Mouse (Mus musculus) lung, embryonic 14.5 days (tissue): ENCODE measurements around the gene Ildr2. TPM values are rescaled to one million over a fixed set of nuclear protein-coding genes. Genes with fewer than 3 reads are reported as not detected.
A peak's percentile ranks its signal among the peaks of the same experiment; 100 is the strongest.

Experiments used
- ATAC-seq: fragments of 200-750 bp; cut with Nextera tagmentation; 2 replicates; pipeline ENCODE4 v1.8.0; 2017; ENCODE audit warnings: mild to moderate bottlenecking, moderate TSS enrichment, moderate library complexity; ENCODE audit not compliant: insufficient read depth
- DNase-seq: peaks from one replicate; pipeline ENCODE4 v3.0.0-alpha.2; 2015
- H3K27ac ChIP-seq: fragments of 300-500 bp; sonication (generic); 2 replicates; pipeline ENCODE4 v1.5.1; 2014; ENCODE audit warnings: low read depth, mild to moderate bottlenecking, moderate library complexity
- H3K27me3 ChIP-seq: fragments of 300-500 bp; sonication (generic); 2 replicates; pipeline ENCODE4 v1.6.1; 2014; ENCODE audit warnings: low read length, control low read depth; ENCODE audit not compliant: insufficient read depth
- H3K36me3 ChIP-seq: fragments of 300-500 bp; sonication (generic); 2 replicates; pipeline ENCODE4 v1.6.1; 2014; ENCODE audit warnings: control low read depth; ENCODE audit not compliant: insufficient read depth
- H3K4me1 ChIP-seq: fragments of 300-500 bp; sonication (generic); 2 replicates; pipeline ENCODE4 v1.6.1; 2014; ENCODE audit warnings: antibody characterized with exemption, control low read depth; ENCODE audit not compliant: insufficient read depth
- H3K4me2 ChIP-seq: fragments of 300-500 bp; sonication (generic); 2 replicates; pipeline ENCODE4 v1.6.1; 2014; ENCODE audit warnings: mild to moderate bottlenecking
- H3K4me3 ChIP-seq: fragments of 300-500 bp; sonication (generic); 2 replicates; pipeline ENCODE4 v1.5.1; 2014; ENCODE audit warnings: low read depth, low read length
- H3K9ac ChIP-seq: fragments of 300-500 bp; sonication (generic); 2 replicates; pipeline ENCODE4 v1.6.1; 2014
- H3K9me3 ChIP-seq: fragments of 300-500 bp; sonication (generic); 2 replicates; pipeline ENCODE4 v1.6.1; 2016; ENCODE audit warnings: low read depth, low read length, control low read depth
- CTCF ChIP-seq: IDR thresholded peaks from 2 replicates; pipeline ENCODE4 v1.5.1; 2016; ENCODE audit warnings: antibody characterized with exemption, low read depth
- WGBS: fragments of 180-500 bp; shearing (Covaris S2); extraction: QIAGEN DNeasy Blood & Tissue Kit; methylation state at CpG from one replicate; pipeline ENCODE4 v1.1.7; 2014; 5-methylcytosine and 5-hydroxymethylcytosine counted together
- polyA plus RNA-seq: library from polyadenylated mRNA; unstranded; fragments of >200 nt; fragmentation: Nextera tagmentation; extraction: Ambion mirVana; gene quantifications from 2 replicates; pipeline ENCODE4 v1.2.1, GENCODE M21; 2014

Ildr2 gene
- polyA plus RNA-seq, 1 experiment from 2014 or later = 1.3 TPM

DNA sequence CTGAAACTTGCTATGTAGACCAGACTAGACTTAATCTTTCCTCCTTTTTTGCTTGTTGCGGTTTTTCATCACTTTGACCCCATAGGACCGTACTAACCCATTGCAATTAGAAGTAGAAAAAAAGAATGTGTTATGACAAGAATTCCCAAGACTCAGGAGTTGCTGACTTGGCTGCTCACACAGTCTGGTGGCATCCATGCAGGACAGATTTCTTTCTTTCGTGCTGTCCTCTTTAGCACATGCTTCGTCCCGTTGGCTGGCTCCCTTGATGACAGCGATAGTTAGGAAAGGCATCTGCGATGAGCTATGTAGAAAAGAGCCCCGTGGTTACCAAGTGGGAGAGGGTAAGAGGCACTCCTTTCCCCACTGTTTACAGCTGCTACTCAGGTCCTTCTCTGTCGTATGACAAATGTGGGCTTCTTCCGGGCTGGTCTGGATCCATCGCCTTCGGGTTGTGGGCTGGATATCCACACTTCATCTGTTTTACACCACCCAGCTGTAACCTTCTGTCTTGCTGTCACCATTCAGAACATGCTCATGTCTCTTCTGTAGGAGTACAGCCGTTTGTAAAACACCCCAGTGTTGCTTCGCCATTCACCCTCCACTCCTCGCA is 43.7 kb downstream of the Ildr2 start:
- DNase-seq (peak; percentile 20), ATAC-seq (peak; percentile 53; the same call in 1 of the 2 replicates)
- no peak overlapping the region for H3K9ac ChIP-seq
- H3K36me3 ChIP-seq = no peaks in the 10 kb centered on the region
- WGBS = 34% methylated on average over 15 of the region's 15 CpGs
- no peak overlapping the region for H3K27ac ChIP-seq
- H3K27me3 ChIP-seq = no peaks in the 10 kb centered on the region
- no peak overlapping the region for H3K4me3 ChIP-seq
- peak overlapping the region; percentile 44; the same call in 1 of the 2 replicates for H3K4me2 ChIP-seq
- no peaks in the 10 kb centered on the region for H3K9me3 ChIP-seq
- TF ChIP-seq CTCF = no peak
- H3K4me1 ChIP-seq = no peaks in the 10 kb centered on the region

DNA sequence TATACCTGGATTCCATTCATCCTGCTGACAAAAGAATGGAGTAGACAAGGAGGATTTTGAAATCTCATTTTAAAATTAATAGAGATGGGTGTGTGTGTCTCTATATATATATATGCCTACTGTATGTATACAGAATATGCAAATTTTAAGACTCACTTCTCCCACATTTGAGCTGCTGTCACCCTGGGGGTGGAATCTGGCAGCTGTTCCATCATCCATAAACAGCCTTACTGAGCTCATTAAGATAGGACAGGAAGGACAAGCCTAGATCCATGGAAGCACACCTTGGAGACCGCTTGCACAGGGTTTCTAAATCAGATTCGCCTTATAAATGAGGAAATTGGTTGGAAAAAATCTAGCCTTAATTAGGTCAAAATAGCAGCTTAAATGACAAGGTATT is 44.9 kb downstream of the Ildr2 start:
- Histone ChIP-seq H3K4me1 (no peaks in the 10 kb centered on the region), H3K27me3 (no peaks in the 10 kb centered on the region), H3K4me2 (no peak overlapping the region), H3K36me3 (no peaks in the 10 kb centered on the region), H3K9ac (no peak overlapping the region), H3K4me3 (no peak overlapping the region), H3K9me3 (no peaks in the 10 kb centered on the region), H3K27ac (no peak overlapping the region)
- no peak for TF ChIP-seq CTCF
- no peak for DNase-seq
- 82% methylated on average over 2 of the region's 2 CpGs for WGBS
- ATAC-seq = no peak

DNA sequence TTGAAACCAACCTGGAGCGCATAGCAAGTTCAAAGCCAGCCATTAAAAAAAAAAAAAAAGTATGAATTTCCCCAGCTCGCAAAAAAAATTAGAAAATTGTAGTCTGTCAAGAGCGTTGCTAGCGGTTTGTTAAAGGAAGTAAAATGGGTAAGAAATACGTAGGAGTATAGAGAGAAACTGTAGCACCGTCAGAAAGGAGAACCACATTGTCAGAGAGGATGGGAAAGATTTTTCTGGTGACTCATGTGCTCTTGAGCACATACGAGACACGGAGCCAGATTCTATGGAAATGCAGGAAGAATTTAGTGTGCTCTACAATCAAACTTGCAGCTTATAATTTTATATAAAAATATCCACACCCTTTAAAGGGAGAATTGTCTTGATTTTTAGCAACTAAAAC is 45.9 kb downstream of the Ildr2 start:
- TF ChIP-seq CTCF = no peak
- H3K27ac ChIP-seq = no peak overlapping the region
- no peaks in the 10 kb centered on the region for H3K36me3 ChIP-seq
- DNase-seq (no peak), ATAC-seq (no peak)
- no peaks in the 10 kb centered on the region for H3K27me3 ChIP-seq
- H3K9ac ChIP-seq = no peak overlapping the region
- H3K4me1 ChIP-seq = no peaks in the 10 kb centered on the region
- H3K4me2 ChIP-seq = no peak overlapping the region
- H3K9me3 ChIP-seq = no peaks in the 10 kb centered on the region
- no peak overlapping the region for H3K4me3 ChIP-seq
- 72% methylated on average over 8 of the region's 8 CpGs for WGBS

DNA sequence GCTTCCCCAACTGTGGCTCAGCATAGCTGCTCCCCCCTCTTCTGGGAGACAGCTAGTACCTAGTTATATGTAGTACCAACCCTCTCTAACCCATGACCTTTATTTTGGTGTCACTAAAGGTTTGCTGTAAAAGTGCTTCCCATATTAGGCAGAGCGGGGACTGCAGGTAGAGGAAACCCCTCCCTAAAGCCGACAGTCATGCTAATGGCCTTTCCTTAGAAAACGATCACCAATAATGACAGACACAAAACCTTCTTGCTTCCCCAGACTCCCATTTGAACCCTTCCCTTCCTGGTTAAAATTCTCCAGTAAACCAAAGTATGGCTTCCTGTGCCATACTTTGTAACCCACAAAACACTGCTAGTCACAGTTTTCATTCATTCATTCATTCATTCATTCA is 46.6 kb downstream of the Ildr2 start:
- Histone ChIP-seq H3K9ac (no peak overlapping the region), H3K27me3 (0 out of 2 replicates have a peak, but pooled peaks cover 4% of the 10 kb centered on the region), H3K27ac (no peak overlapping the region), H3K4me3 (no peak overlapping the region), H3K9me3 (no peaks in the 10 kb centered on the region), H3K4me1 (no peaks in the 10 kb centered on the region), H3K36me3 (no peaks in the 10 kb centered on the region), H3K4me2 (no peak overlapping the region)
- WGBS = 62% methylated on average over 3 of the region's 3 CpGs
- no peak for DNase-seq
- no peak for TF ChIP-seq CTCF
- no peak for ATAC-seq

DNA sequence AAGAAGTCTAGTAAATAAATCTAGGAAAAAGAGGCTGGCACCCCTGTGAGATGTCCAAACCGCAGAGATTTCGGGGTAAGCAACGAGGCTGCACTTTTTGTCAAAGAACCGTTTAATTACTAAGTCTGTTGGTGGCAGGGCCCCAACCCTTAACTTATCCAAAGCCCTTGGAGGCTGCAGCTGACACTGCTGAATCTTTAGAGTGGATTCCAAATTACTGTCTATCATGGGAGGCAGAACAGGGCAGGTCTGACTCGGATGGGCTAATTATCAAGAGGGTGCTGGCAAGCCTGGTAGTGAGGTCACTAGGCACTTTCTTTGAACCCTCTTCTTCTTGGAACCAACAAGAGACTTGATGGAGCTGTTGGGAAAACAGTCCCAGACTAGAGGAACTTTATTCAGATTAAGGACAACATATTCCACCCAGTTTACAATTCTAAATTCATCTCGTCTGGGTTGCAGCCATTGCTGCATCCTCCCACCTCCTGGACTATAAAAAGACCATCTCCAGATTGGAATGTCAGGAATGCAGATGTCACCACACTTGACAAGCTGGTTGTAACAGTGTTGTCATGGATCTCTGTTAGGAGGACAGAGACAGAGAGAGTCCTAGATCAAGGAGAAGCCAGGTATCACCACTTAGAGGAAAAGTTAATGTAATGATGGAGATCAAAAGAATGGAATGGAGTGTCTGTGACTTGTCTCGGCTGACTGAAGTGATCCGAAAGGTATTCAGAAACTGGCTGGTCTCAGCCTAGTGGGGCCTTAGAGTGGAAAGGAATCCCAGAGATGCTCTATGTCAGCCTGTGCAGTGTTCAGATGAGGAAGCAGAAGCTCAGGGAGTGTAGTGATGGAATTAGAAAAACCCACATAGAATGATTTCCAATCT is 50.7 kb downstream of the Ildr2 start:
- no peak overlapping the region for H3K27ac ChIP-seq
- H3K4me1 ChIP-seq = no peaks in the 10 kb centered on the region
- TF ChIP-seq CTCF = no peak
- no peak overlapping the region for H3K4me3 ChIP-seq
- no peaks in the 10 kb centered on the region for H3K36me3 ChIP-seq
- H3K9ac ChIP-seq = no peak overlapping the region
- DNase-seq = no peak
- H3K9me3 ChIP-seq = no peaks in the 10 kb centered on the region
- ATAC-seq = no peak
- no peak overlapping the region for H3K4me2 ChIP-seq
- 69% methylated on average over 8 of the region's 8 CpGs for WGBS
- H3K27me3 ChIP-seq = peaks cover 25% of the 10 kb centered on the region

DNA sequence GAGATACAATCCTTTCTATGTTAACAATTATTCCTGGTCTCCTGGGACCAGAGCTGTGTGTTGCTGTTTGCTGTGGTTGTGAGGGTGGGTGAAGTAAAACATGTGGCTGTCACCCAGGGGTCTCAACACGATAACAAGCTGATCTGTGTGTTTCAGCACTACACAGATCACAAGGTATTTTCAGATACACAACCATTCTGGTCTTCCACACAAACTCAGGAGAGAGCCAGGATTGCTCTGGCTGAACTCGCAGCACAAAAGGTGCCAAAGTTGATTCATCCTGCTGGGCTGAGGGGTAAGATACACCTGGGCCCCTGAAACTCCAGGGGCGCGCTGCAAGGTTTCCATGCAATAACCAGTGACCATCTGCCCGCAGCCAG is 54.5 kb downstream of the Ildr2 start:
- no peaks in the 10 kb centered on the region for H3K4me1 ChIP-seq
- peak overlapping the region; percentile 95 for H3K4me2 ChIP-seq
- no peaks in the 10 kb centered on the region for H3K9me3 ChIP-seq
- DNase-seq = no peak
- H3K36me3 ChIP-seq = no peaks in the 10 kb centered on the region
- no peak for TF ChIP-seq CTCF
- peak overlapping the region; percentile 48 for H3K9ac ChIP-seq
- WGBS = 9% methylated on average over 5 of the region's 5 CpGs
- ATAC-seq = no peak
- peak overlapping the region; percentile 46 for H3K4me3 ChIP-seq
- H3K27ac ChIP-seq = no peak overlapping the region
- H3K27me3 ChIP-seq = peaks cover 30% of the 10 kb centered on the region
